Mouse (Mus musculus): ENCODE measurements around the gene 4931428L18Rik. TPM values are rescaled to one million over a fixed set of nuclear protein-coding genes. Genes with fewer than 3 reads are reported as not detected.
"Not testable (repeated sequence)": the region's sequence is repeated elsewhere in the genome, so short reads cannot be mapped to it uniquely, and the experiment has no call there.

The 4931428L18Rik gene
- polyA plus RNA-seq, 1 experiment from 2014 or later = not detected

- Histone ChIP-seq H3K9me3 (ENCODE audit: control insufficient read depth, low read length) (no peaks in the 10 kb centered on the region), H3K4me2 (ENCODE audit: low read depth, low read length) (no peak overlapping the region), H3K27me3 (replicated peaks; ENCODE audit: control insufficient read depth, insufficient read depth, low read length) (no peaks in the 10 kb centered on the region), H3K4me3 (ENCODE audit: low read depth, low read length) (no peak overlapping the region), H3K27ac (replicated peaks; ENCODE audit: low read depth, low read length) (no peak overlapping the region), H3K4me1 (ENCODE audit: control insufficient read depth, insufficient read depth, low read length) (no peaks in the 10 kb centered on the region), H3K9ac (ENCODE audit: low read depth, low read length) (no peak overlapping the region), H3K36me3 (ENCODE audit: control insufficient read depth, insufficient read depth, low read length) (no peaks in the 10 kb centered on the region)
- ATAC-seq (ENCODE audit: low read depth) (no peak), DNase-seq (ENCODE audit: low spot score) (no peak)
These were observed 199.3 kb downstream of the 4931428L18Rik start for GRCm38 (mm10) chr1:31023173-31023572.

- Histone ChIP-seq H3K27ac (replicated peaks; ENCODE audit: low read depth, low read length) (no peak overlapping the region), H3K4me3 (ENCODE audit: low read depth, low read length) (no peak overlapping the region), H3K9ac (ENCODE audit: low read depth, low read length) (no peak overlapping the region), H3K36me3 (ENCODE audit: control insufficient read depth, insufficient read depth, low read length) (no peaks in the 10 kb centered on the region), H3K9me3 (ENCODE audit: control insufficient read depth, low read length) (no peaks in the 10 kb centered on the region), H3K4me2 (ENCODE audit: low read depth, low read length) (no peak overlapping the region), H3K27me3 (replicated peaks; ENCODE audit: control insufficient read depth, insufficient read depth, low read length) (no peaks in the 10 kb centered on the region), H3K4me1 (ENCODE audit: control insufficient read depth, insufficient read depth, low read length) (no peaks in the 10 kb centered on the region)
- ATAC-seq (ENCODE audit: low read depth) = no peak
- no peak for DNase-seq (ENCODE audit: low spot score)
- WGBS = 71% methylated on average over 6 of the region's 6 CpGs
These were observed 203.2 kb downstream of the 4931428L18Rik start for GRCm38 (mm10) chr1:31019283-31019682.

- ATAC-seq (ENCODE audit: low read depth) (peak; percentile 71; the same call in 1 of the 2 replicates), DNase-seq (ENCODE audit: low spot score) (peak; percentile 27)
- no peaks in the 10 kb centered on the region for H3K27me3 ChIP-seq (replicated peaks; ENCODE audit: control insufficient read depth, insufficient read depth, low read length)
- no peaks in the 10 kb centered on the region for H3K9me3 ChIP-seq (ENCODE audit: control insufficient read depth, low read length)
- no peak overlapping the region for H3K4me3 ChIP-seq (ENCODE audit: low read depth, low read length)
- no peak overlapping the region for H3K4me2 ChIP-seq (ENCODE audit: low read depth, low read length)
- WGBS = 79% methylated on average over 5 of the region's 5 CpGs
- H3K27ac ChIP-seq (replicated peaks; ENCODE audit: low read depth, low read length) = no peak overlapping the region
- H3K36me3 ChIP-seq (ENCODE audit: control insufficient read depth, insufficient read depth, low read length) = no peaks in the 10 kb centered on the region
- H3K9ac ChIP-seq (ENCODE audit: low read depth, low read length) = no peak overlapping the region
- H3K4me1 ChIP-seq (ENCODE audit: control insufficient read depth, insufficient read depth, low read length) = no peaks in the 10 kb centered on the region
These were observed 205.1 kb downstream of the 4931428L18Rik start for GRCm38 (mm10) chr1:31017377-31017776.

DNA sequence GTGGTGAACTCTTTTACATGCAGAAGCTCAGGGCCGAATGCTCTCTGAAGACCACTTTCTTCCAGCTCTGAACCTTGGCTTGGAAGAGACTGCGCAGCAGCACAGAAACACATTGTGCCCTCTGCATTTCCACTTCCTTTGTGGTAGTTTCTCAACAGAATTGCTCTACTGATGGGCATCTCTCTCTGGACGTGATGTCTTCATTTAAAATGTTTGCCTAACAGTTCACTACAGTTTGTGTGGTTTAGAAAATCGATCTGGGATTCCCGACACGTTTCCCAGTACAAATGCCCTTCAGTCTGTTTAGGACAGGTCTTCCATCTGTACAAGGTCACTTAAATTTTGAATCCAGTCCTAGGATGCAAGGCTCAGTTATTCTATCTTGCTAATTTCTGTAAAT, 206.4 kb downstream of the 4931428L18Rik start:
- Histone ChIP-seq H3K36me3 (ENCODE audit: control insufficient read depth, insufficient read depth, low read length) (no peaks in the 10 kb centered on the region), H3K27ac (replicated peaks; ENCODE audit: low read depth, low read length) (no peak overlapping the region), H3K27me3 (replicated peaks; ENCODE audit: control insufficient read depth, insufficient read depth, low read length) (no peaks in the 10 kb centered on the region), H3K4me3 (ENCODE audit: low read depth, low read length) (no peak overlapping the region), H3K4me1 (ENCODE audit: control insufficient read depth, insufficient read depth, low read length) (no peaks in the 10 kb centered on the region), H3K9ac (ENCODE audit: low read depth, low read length) (no peak overlapping the region), H3K4me2 (ENCODE audit: low read depth, low read length) (no peak overlapping the region), H3K9me3 (ENCODE audit: control insufficient read depth, low read length) (no peaks in the 10 kb centered on the region)
- ATAC-seq (ENCODE audit: low read depth) (no peak), DNase-seq (ENCODE audit: low spot score) (no peak)
- WGBS = 83% methylated on average over 6 of the region's 6 CpGs

- H3K9ac ChIP-seq (ENCODE audit: low read depth, low read length) = no peak overlapping the region
- H3K9me3 ChIP-seq (ENCODE audit: control insufficient read depth, low read length) = no peaks in the 10 kb centered on the region
- no peaks in the 10 kb centered on the region for H3K4me1 ChIP-seq (ENCODE audit: control insufficient read depth, insufficient read depth, low read length)
- H3K27me3 ChIP-seq (replicated peaks; ENCODE audit: control insufficient read depth, insufficient read depth, low read length) = no peaks in the 10 kb centered on the region
- no peak overlapping the region for H3K4me2 ChIP-seq (ENCODE audit: low read depth, low read length)
- DNase-seq (ENCODE audit: low spot score) (no peak), ATAC-seq (ENCODE audit: low read depth) (no peak)
- no peak overlapping the region for H3K4me3 ChIP-seq (ENCODE audit: low read depth, low read length)
- H3K27ac ChIP-seq (replicated peaks; ENCODE audit: low read depth, low read length) = no peak overlapping the region
- no peaks in the 10 kb centered on the region for H3K36me3 ChIP-seq (ENCODE audit: control insufficient read depth, insufficient read depth, low read length)
- 58% methylated on average over 2 of the region's 2 CpGs for WGBS
These were observed 207.2 kb downstream of the 4931428L18Rik start for GRCm38 (mm10) chr1:31015261-31015660.

GRCm38 (mm10) chr1:30977868-30978267, 244.6 kb downstream of the 4931428L18Rik start, which contains the start of gene AC153137.1:
Gene AC153137.1, minus strand, starts transcription at chr1:30977968.
- WGBS = 84% methylated on average over 5 of the region's 6 CpGs
- not testable (repeated sequence) for H3K9me3 ChIP-seq (ENCODE audit: control insufficient read depth, low read length); H3K27ac ChIP-seq (replicated peaks; ENCODE audit: low read depth, low read length); DNase-seq (ENCODE audit: low spot score); H3K9ac ChIP-seq (ENCODE audit: low read depth, low read length); H3K4me2 ChIP-seq (ENCODE audit: low read depth, low read length); H3K4me3 ChIP-seq (ENCODE audit: low read depth, low read length); H3K27me3 ChIP-seq (replicated peaks; ENCODE audit: control insufficient read depth, insufficient read depth, low read length); H3K36me3 ChIP-seq (ENCODE audit: control insufficient read depth, insufficient read depth, low read length); H3K4me1 ChIP-seq (ENCODE audit: control insufficient read depth, insufficient read depth, low read length); ATAC-seq (ENCODE audit: low read depth)

- not testable (repeated sequence) for H3K9me3 ChIP-seq (ENCODE audit: control insufficient read depth, low read length); H3K9ac ChIP-seq (ENCODE audit: low read depth, low read length); DNase-seq (ENCODE audit: low spot score); H3K4me1 ChIP-seq (ENCODE audit: control insufficient read depth, insufficient read depth, low read length); H3K27ac ChIP-seq (replicated peaks; ENCODE audit: low read depth, low read length); ATAC-seq (ENCODE audit: low read depth); H3K27me3 ChIP-seq (replicated peaks; ENCODE audit: control insufficient read depth, insufficient read depth, low read length); H3K4me3 ChIP-seq (ENCODE audit: low read depth, low read length); H3K4me2 ChIP-seq (ENCODE audit: low read depth, low read length); H3K36me3 ChIP-seq (ENCODE audit: control insufficient read depth, insufficient read depth, low read length)
- 83% methylated on average over 7 of the region's 7 CpGs for WGBS
These were observed 245.2 kb downstream of the 4931428L18Rik start for GRCm38 (mm10) chr1:30977239-30977638.

DNA sequence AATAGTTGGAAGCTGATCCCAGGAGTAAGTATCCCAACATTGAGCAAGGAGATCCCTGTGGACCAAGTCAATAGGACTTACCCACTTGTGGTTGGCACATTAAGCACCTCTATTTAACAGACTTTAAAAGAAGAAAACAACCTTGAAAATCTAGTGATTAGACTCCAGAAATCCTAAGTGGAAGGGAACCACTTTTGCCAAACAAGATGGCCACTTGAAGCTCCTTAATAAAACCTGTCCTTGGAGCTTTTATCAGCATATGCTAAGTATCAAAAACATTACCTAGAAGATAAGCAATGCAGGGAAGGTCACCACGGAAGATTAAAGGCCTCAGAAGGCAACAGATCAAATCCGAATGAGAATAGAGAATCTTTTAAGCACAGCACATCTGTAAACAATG, 270.7 kb downstream of the 4931428L18Rik start:
- H3K4me1 ChIP-seq (ENCODE audit: control insufficient read depth, insufficient read depth, low read length) = peaks cover 12% of the 10 kb centered on the region
- ATAC-seq (ENCODE audit: low read depth) (no peak), DNase-seq (ENCODE audit: low spot score) (no peak)
- H3K27ac ChIP-seq (replicated peaks; ENCODE audit: low read depth, low read length) = no peak overlapping the region
- 64% methylated on average over 2 of the region's 2 CpGs for WGBS
- no peak overlapping the region for H3K4me2 ChIP-seq (ENCODE audit: low read depth, low read length)
- no peaks in the 10 kb centered on the region for H3K9me3 ChIP-seq (ENCODE audit: control insufficient read depth, low read length)
- H3K4me3 ChIP-seq (ENCODE audit: low read depth, low read length) = no peak overlapping the region
- no peaks in the 10 kb centered on the region for H3K27me3 ChIP-seq (replicated peaks; ENCODE audit: control insufficient read depth, insufficient read depth, low read length)
- H3K36me3 ChIP-seq (ENCODE audit: control insufficient read depth, insufficient read depth, low read length) = no peaks in the 10 kb centered on the region
- no peak overlapping the region for H3K9ac ChIP-seq (ENCODE audit: low read depth, low read length)

DNA sequence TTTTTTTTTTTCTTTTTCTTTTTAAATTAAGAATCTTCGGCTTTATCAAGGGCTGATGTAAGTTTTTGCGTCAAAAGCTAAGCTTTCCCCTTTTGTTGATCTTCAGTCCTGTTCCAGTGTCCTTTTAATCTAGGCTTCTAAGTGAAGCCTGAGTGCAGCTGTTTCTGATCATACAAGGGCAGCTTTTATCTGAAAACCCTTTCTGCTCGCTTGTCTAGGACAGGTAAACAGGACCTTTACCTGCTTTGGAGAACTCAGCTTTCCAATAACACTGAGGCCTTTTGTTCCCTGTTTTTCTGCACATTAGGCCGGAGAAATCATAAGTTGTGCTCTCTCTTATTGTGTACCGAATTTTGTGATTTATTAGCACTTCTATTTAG, 272.0 kb downstream of the 4931428L18Rik start:
- Histone ChIP-seq H3K36me3 (ENCODE audit: control insufficient read depth, insufficient read depth, low read length) (peaks cover 3% of the 10 kb centered on the region; the same call in 1 of the 2 replicates), H3K9ac (ENCODE audit: low read depth, low read length) (peak overlapping the region; percentile 99), H3K27me3 (replicated peaks; ENCODE audit: control insufficient read depth, insufficient read depth, low read length) (no peaks in the 10 kb centered on the region), H3K4me2 (ENCODE audit: low read depth, low read length) (peak overlapping the region; percentile 57), H3K4me3 (ENCODE audit: low read depth, low read length) (peak overlapping the region; percentile 92), H3K9me3 (ENCODE audit: control insufficient read depth, low read length) (no peaks in the 10 kb centered on the region), H3K27ac (replicated peaks; ENCODE audit: low read depth, low read length) (peak overlapping the region; percentile 99), H3K4me1 (ENCODE audit: control insufficient read depth, insufficient read depth, low read length) (peaks cover 14% of the 10 kb centered on the region)
- 25% methylated on average over 5 of the region's 5 CpGs for WGBS
- ATAC-seq (ENCODE audit: low read depth) (no peak), DNase-seq (ENCODE audit: low spot score) (no peak)
